Mouse (Mus musculus): Measurements from ENCODE around the gene Uqcrfs1.

The Uqcrfs1 gene

GRCm38 (mm10) chr13:30544856-30545604 is at the start of gene Uqcrfs1:
Gene Uqcrfs1, minus strand, starts transcription at chr13:30545362.
- peak; percentile 96 to 98 for DNase-seq (ENCODE audit: low spot score in 2 of 2)

GRCm38 (mm10) chr13:30585786-30586185 is 40.6 kb upstream of the Uqcrfs1 start:
- DNase-seq (ENCODE audit: low spot score in 2 of 2), result no peak

- no peak for DNase-seq (ENCODE audit: low spot score in 2 of 2)
Observed at GRCm38 (mm10) chr13:30582541-30582940, 37.4 kb upstream of the Uqcrfs1 start.

GRCm38 (mm10) chr13:30578806-30579205 is 33.6 kb upstream of the Uqcrfs1 start:
- DNase-seq (ENCODE audit: low spot score in 2 of 2), result no peak

- no peak for DNase-seq (ENCODE audit: low spot score in 2 of 2)
Observed at GRCm38 (mm10) chr13:30576819-30577218, 31.7 kb upstream of the Uqcrfs1 start.

GRCm38 (mm10) chr13:30572971-30573370 is 27.8 kb upstream of the Uqcrfs1 start:
- DNase-seq (ENCODE audit: low spot score in 2 of 2), result no peak

GRCm38 (mm10) chr13:30570182-30570581 is 25.0 kb upstream of the Uqcrfs1 start:
- no peak for DNase-seq (ENCODE audit: low spot score in 2 of 2)

- no peak for DNase-seq (ENCODE audit: low spot score in 2 of 2)
Observed at GRCm38 (mm10) chr13:30567571-30567970, 22.4 kb upstream of the Uqcrfs1 start.

- DNase-seq (ENCODE audit: low spot score in 2 of 2), result peak; percentile 64 to 82
Observed at GRCm38 (mm10) chr13:30566767-30567166, 21.6 kb upstream of the Uqcrfs1 start.

- no peak for DNase-seq (ENCODE audit: low spot score in 2 of 2)
Observed at GRCm38 (mm10) chr13:30560603-30561002, 15.4 kb upstream of the Uqcrfs1 start.

GRCm38 (mm10) chr13:30560052-30560451 is 14.9 kb upstream of the Uqcrfs1 start:
- DNase-seq (ENCODE audit: low spot score in 2 of 2), result no peak

GRCm38 (mm10) chr13:30557751-30558150 is 12.6 kb upstream of the Uqcrfs1 start:
- DNase-seq (ENCODE audit: low spot score in 2 of 2), result no peak

- DNase-seq (ENCODE audit: low spot score in 2 of 2), result no peak
Observed at GRCm38 (mm10) chr13:30553051-30553587, 8.0 kb upstream of the Uqcrfs1 start.

- no peak for DNase-seq (ENCODE audit: low spot score in 2 of 2)
Observed at GRCm38 (mm10) chr13:30549339-30549738, 4.2 kb upstream of the Uqcrfs1 start.

- DNase-seq (ENCODE audit: low spot score in 2 of 2), result peak; percentile 77 to 78
Observed at GRCm38 (mm10) chr13:30548835-30549234, 3.7 kb upstream of the Uqcrfs1 start.

GRCm38 (mm10) chr13:30530761-30531160 is 14.4 kb downstream of the Uqcrfs1 start:
- peak; percentile 66 to 80 for DNase-seq (ENCODE audit: low spot score in 2 of 2)

GRCm38 (mm10) chr13:30524961-30525360 is 20.2 kb downstream of the Uqcrfs1 start:
- DNase-seq (ENCODE audit: low spot score in 2 of 2), result no peak

GRCm38 (mm10) chr13:30523971-30524370 is 21.2 kb downstream of the Uqcrfs1 start:
- DNase-seq (ENCODE audit: low spot score in 2 of 2), result no peak

GRCm38 (mm10) chr13:30523246-30523891 is 21.8 kb downstream of the Uqcrfs1 start:
- no peak for DNase-seq (ENCODE audit: low spot score in 2 of 2)

- no peak for DNase-seq (ENCODE audit: low spot score in 2 of 2)
Observed at GRCm38 (mm10) chr13:30521282-30521902, 23.8 kb downstream of the Uqcrfs1 start.

- DNase-seq (ENCODE audit: low spot score in 2 of 2), result no peak
Observed at GRCm38 (mm10) chr13:30518191-30518590, 27.0 kb downstream of the Uqcrfs1 start.

- DNase-seq (ENCODE audit: low spot score in 2 of 2), result no peak
Observed at GRCm38 (mm10) chr13:30507651-30508050, 37.5 kb downstream of the Uqcrfs1 start.
